Mouse (Mus musculus) spleen, embryonic (tissue): ENCODE measurements around the gene Slc44a1.

Source experiments
- CTCF ChIA-PET: fragments of 350-600 bp; sonication (Branson Sonifier 250); formaldehyde crosslinking; loops from one replicate; lab custom pipeline; 2022; lab: Charles Lee

Slc44a1 gene

DNA sequence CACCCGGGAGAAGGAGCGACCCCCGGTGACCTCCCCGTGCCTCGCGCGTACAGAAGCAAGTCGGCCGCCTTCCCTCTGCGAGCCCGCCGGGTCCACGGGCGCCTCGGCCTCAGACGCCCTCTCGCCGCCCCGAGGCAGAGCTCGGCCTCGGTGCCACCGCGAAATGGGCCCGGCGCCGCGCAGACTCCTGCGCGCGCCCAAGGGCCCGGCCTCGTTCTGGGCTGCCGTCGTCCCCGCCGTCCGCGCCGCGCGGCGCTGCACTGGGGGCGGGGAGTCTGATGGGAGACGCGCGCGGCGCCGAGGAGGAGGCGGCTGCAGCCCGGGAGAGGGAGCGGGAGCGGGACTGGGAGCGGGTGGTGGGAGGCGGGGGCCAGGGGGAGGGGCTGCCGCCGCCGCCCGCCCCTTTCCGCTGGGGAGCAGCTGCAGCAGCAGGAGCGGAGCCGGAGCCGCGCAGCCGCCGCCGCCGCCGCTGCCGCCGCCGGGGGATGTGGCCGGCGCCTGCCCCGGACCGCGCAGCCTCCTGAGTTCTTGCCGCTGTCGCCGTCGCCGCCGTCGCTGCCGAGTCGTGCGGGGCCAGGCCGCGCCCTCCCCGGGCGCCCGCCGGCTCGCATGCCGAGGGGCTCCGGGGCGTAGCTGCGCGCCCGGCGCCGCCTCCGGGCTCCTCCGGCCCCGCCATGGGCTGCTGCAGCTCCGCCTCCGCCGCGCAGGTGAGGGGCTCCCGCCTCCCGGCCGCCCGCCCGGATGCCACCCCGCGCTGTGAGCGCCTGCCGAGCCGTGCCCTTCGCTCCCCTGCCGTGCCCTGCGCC lies at the start of gene Slc44a1:
TSS of gene Slc44a1 (plus strand) at position 404 of the 806 bp plus-strand sequence.
- CTCF ChIA-PET = interaction anchor here (0.5 to 0.6 kb wide), 3 partner anchors 40 to 335 kb away, joined by 3 to 4 read pairs (median 4); no protein-coding TSS in a partner anchor

DNA sequence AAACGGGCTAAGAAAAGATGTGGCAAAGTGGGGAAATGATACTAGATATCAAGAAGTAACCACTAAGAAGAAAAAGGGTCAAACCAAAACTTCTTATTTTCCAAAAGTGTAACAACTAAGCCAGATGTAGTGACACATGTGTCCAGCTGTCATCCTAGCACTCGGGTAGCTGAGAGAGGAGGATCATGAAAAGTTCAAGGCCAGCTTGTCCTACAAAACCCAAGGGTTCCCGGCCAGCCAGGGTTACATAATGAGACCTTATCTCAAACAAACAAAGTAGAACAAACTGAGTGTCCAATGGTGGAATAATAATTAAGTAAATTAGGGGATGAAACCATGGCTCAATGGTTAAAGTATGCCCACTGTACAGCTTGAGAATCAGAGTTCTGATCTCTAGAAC lies 45.2 kb upstream of the Slc44a1 start:
- CTCF ChIA-PET = interaction anchor here (0.7 kb wide), 1 partner anchor 13 kb away, joined by 3 read pairs; no protein-coding TSS in a partner anchor

- CTCF ChIA-PET = no interaction called here
Observed at GRCm38 (mm10) chr4:53396623-53397192, 43.5 kb upstream of the Slc44a1 start.

GRCm38 (mm10) chr4:53397280-53398117 lies 42.7 kb upstream of the Slc44a1 start:
- CTCF ChIA-PET = no interaction called here

- CTCF ChIA-PET = no interaction called here
Observed at GRCm38 (mm10) chr4:53398561-53398960, 41.7 kb upstream of the Slc44a1 start.

DNA sequence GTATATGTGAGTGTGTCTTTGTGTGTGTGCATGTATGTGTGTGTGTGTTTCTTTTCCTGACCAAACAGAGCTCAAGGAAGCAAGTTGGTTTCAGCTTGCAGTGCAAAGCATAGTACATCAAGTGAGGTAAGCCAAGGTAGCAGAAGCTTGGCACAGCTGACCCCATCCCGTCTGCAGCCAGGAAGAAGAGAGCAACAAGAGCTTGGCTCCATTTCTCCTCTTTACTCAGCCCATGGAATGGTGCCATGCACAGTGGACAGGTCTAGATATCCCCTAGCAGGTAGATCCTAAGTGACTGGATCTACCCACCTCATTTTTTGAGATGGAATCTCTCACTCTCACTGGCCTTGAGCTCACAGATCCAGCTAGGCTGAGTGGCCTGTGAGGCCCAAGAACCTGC lies 40.8 kb upstream of the Slc44a1 start:
- CTCF ChIA-PET = interaction anchor here (0.7 kb wide), 1 partner anchor 40 kb away, joined by 3 read pairs; no protein-coding TSS in a partner anchor

DNA sequence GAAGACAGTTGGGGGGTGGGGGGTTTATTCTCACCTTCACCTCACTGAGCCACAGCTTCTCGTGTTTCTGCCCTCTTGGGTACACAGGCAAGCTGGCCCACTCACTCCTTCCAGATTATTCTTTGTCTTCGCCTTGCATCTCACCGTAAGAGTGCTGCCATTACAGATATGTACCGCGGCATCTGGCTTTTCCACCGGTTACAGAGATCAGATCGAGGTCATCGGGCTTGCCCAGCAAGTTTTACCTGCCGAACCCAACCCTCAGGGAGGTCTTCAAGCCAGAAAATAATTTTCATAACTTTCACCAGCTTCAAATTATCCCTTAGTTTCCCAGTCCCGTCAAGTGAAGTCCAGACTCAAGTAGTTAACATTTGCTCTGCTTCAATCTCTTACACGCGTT lies 36.8 kb upstream of the Slc44a1 start:
- CTCF ChIA-PET = no interaction called here

DNA sequence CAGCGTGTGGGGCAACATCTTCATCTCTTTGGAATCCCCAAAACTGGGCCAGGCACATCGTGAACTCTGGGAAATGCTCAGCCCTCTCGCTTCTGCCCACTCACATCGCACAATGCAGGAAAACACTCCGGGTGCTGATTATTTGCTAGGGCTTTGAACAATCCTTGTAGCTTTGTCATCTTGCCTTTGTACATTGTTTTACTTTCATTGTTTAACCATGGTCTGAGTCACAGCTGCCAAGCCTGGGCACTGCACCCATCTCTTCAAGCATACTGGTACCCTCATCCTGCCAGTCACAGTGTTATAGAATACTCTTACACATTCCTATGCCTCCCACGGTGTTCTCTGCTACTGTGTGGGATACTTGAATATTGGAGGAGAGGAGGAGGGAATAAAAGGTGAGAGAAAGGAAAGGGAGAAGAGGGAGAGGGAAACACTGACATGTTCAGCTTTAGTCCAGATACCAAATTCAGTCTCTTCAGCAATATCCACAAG lies 35.7 kb upstream of the Slc44a1 start:
- CTCF ChIA-PET = no interaction called here

GRCm38 (mm10) chr4:53406866-53407265 lies 33.3 kb upstream of the Slc44a1 start:
- CTCF ChIA-PET = no interaction called here

GRCm38 (mm10) chr4:53408821-53409220 lies 31.4 kb upstream of the Slc44a1 start:
- CTCF ChIA-PET = no interaction called here

- CTCF ChIA-PET = interaction anchor here (0.7 kb wide), 2 partner anchors 24 to 308 kb away, joined by 9 to 17 read pairs; no protein-coding TSS in a partner anchor
Observed at GRCm38 (mm10) chr4:53409526-53410085, 30.6 kb upstream of the Slc44a1 start.

GRCm38 (mm10) chr4:53410752-53411151 lies 29.5 kb upstream of the Slc44a1 start:
- CTCF ChIA-PET = no interaction called here

DNA sequence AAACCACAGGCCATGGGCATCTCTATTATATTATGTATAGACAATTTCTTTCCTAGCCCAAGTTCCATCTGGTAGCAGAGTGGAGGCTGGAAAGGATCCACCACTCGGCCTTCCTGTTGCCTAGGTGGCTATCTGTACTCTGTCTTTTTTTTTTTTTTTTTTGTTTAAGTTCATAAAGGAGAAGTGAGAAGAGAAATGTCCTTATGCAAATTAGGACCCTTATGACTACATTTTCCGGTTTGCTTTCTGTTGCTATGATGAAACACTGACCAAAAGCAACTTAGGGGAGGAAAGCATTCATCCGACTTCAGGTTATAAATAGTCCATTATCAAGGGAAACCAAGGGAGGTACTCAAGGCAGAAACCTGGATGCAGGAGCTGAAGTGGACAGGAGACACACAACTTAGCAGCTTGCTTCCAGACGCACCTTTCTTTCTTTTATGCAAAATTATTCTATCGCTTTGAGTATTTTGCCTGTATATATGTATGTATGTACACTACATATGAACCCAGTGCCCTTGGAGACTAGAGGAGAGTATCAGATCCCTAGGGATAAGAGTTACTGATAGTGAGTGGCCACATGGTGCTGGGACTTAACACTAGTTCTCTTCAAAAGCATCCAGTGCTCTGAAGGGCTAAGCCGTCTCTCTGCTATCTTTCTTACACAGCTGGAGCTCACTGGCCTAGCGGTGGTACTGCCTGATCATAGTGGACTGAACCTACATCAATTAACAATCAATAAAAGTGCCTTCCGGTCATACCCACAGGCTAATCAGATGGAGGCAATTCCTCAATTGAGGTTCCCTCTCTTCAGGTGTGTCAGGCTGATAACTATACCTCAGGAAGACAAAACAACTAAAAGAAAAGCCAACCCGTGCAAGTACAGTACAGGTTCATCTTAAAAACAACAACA lies 28.0 kb upstream of the Slc44a1 start:
- CTCF ChIA-PET = interaction anchor here (0.6 kb wide), 1 partner anchor 36 kb away, joined by 3 read pairs; no protein-coding TSS in a partner anchor

GRCm38 (mm10) chr4:53412991-53413390 lies 27.2 kb upstream of the Slc44a1 start:
- CTCF ChIA-PET = interaction anchor here (0.6 kb wide), 1 partner anchor 77 kb away, joined by 4 read pairs; no protein-coding TSS in a partner anchor

DNA sequence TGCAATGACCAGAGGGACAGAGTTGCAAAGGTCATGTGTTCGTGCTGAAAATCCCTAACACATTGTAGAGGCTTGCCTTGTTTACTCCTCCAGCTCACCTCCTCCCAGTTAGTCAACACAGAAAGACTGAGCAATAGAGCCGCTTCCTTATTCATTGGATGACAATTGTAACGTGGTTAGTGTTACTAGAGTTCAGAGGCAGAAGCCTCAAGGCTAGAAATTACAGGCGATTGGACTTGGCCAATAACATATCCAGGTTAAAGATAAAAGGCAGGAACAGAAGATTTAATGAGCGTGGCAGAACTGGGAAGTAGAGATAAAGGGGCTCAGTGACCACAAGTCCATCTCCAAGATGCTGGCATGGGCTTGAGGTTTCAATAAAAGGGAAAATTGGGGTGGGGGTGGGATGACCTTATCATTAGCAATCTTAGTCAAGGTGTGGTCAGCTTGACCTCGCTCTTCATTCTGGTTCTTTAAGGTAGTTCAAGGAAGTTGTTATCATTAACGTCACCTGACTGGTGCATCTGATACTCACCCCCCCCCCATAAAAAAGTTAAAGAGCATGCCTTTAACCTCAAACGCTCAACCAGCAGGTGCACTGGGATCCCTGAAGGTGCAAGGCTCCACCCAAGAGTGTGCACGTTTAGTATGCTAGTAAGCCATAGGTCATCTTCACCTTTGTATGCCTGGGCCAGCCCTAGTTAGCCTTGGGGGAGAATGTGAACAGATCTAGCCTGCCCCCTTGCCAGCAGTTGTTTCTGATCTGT lies 26.0 kb upstream of the Slc44a1 start:
- CTCF ChIA-PET = no interaction called here

DNA sequence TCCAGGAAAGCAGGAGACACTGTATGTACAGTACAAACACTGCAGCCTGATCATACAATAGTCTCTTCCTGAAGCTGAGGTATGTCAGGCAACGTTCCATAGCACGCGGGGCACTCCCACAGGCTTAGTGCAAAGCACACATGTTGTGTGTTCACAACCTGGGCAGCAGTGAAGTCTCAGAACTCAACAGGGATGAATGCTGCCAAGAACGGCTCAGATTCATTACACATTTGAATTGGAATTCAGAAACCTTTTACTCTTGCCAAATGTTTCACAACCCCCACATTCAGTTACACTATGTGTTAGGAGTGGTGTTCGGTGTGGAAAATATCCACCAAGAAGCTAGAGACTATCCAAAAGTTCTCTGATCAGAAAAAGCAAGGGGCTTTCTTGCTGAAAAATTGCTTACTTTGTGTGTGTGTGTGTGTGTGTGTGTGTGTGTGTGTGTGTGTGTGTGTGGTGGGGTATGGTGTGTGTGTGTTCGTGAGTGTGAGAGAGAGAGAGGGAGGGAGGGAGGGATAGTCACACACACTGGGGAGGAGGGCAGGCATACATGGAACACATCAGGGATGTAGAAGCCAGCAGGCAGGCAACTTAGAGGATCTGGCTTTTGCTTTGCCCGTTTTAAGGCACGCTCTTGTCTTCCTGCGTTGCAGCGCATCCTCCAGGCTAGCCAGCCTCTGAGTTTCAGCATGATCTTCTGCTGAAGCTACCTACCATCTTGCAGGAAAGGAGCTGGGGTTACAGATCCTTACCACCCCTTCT lies 24.2 kb upstream of the Slc44a1 start:
- CTCF ChIA-PET = interaction anchor here (0.5 kb wide), 1 partner anchor 307 kb away, joined by 3 read pairs; no protein-coding TSS in a partner anchor

GRCm38 (mm10) chr4:53416928-53417327 lies 23.3 kb upstream of the Slc44a1 start:
- CTCF ChIA-PET = interaction anchor here (0.5 kb wide), 1 partner anchor 308 kb away, joined by 3 read pairs; no protein-coding TSS in a partner anchor

DNA sequence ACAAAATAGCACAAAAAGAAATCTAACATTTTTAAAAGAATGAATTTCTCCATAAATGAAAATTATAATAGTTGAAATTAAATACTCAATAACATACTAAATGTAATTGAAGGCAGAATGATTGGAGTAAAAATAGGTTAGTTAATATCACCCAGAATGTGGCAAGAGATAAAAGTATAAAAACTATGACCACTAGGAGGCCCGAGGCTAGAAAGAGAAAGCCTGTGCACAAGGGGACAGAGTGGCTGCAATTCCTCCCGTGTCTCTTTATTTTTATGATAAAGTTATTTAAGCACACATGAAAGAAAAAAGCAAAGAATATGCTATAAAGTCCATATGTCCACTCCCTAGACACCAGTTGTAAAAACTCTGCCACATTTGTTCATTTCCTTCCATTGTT lies 17.4 kb upstream of the Slc44a1 start:
- CTCF ChIA-PET = no interaction called here
